Mouse (Mus musculus) forebrain, embryonic 16.5 days (tissue): ENCODE measurements at regions not wholly inside any gene's neighbourhood (a gene's known extent, or its start where the extent isn't known, plus 50 kb on each side); places are given as distances from the start of the nearest gene placed in this dataset.
"Not testable (repeated sequence)": the region's sequence is repeated elsewhere in the genome, so short reads cannot be mapped to it uniquely, and the experiment has no call there.

Source experiments
- ATAC-seq: fragments of 200-750 bp; cut with Nextera tagmentation; 2 replicates; pipeline ENCODE4 v1.8.0; 2017; ENCODE audit warnings: mild to moderate bottlenecking, moderate library complexity
- H3K27ac ChIP-seq: fragments of 300-500 bp; sonication (generic); 2 replicates; pipeline ENCODE4 v1.5.1; 2014; ENCODE audit warnings: low read length, control low read depth
- H3K27me3 ChIP-seq: fragments of 300-500 bp; sonication (generic); replicated peaks from 2 replicates; pipeline ENCODE4 v1.6.1; 2014; ENCODE audit warnings: low read length; ENCODE audit not compliant: control insufficient read depth, insufficient read depth
- H3K36me3 ChIP-seq: fragments of 300-500 bp; sonication (generic); 2 replicates; pipeline ENCODE4 v1.6.1; 2014; ENCODE audit not compliant: control insufficient read depth, insufficient read depth
- H3K4me1 ChIP-seq: fragments of 300-500 bp; sonication (generic); replicated peaks from 2 replicates; pipeline ENCODE4 v1.6.1; 2014; ENCODE audit warnings: low read length; ENCODE audit not compliant: control insufficient read depth, insufficient read depth
- H3K4me2 ChIP-seq: fragments of 300-500 bp; sonication (generic); 2 replicates; pipeline ENCODE4 v1.6.1; 2014; ENCODE audit warnings: mild to moderate bottlenecking, low read length, control low read depth
- H3K4me3 ChIP-seq: fragments of 300-500 bp; sonication (generic); replicated peaks from 2 replicates; pipeline ENCODE4 v1.5.1; 2014; ENCODE audit warnings: mild to moderate bottlenecking, low read length, control low read depth
- H3K9ac ChIP-seq: fragments of 300-500 bp; sonication (generic); replicated peaks from 2 replicates; pipeline ENCODE4 v1.6.1; 2014; ENCODE audit warnings: low read depth, low read length, control low read depth
- H3K9me3 ChIP-seq: fragments of 300-500 bp; sonication (generic); 2 replicates; pipeline ENCODE4 v1.6.1; 2016; ENCODE audit warnings: low read length; ENCODE audit not compliant: control insufficient read depth
- WGBS: fragments of 180-500 bp; shearing (Covaris S2); extraction: QIAGEN DNeasy Blood & Tissue Kit; methylation state at CpG from one replicate; pipeline ENCODE4 v1.1.7; 2014; 5-methylcytosine and 5-hydroxymethylcytosine counted together

GRCm38 (mm10) chr3:41504867-41505266 is 50.7 kb upstream of the Jade1 start:
- no peak overlapping the region for H3K4me3 ChIP-seq
- 94% methylated on average over 4 of the region's 4 CpGs for WGBS
- no peak for ATAC-seq

GRCm38 (mm10) chr3:41502161-41502560 is 53.4 kb upstream of the Jade1 start:
- Histone ChIP-seq H3K4me1 (no peaks in the 10 kb centered on the region), H3K27me3 (no peaks in the 10 kb centered on the region), H3K36me3 (no peaks in the 10 kb centered on the region), H3K9ac (no peak overlapping the region), H3K27ac (no peak overlapping the region), H3K4me2 (no peak overlapping the region), H3K9me3 (no peaks in the 10 kb centered on the region), H3K4me3 (no peak overlapping the region)
- WGBS: 92% methylated on average over 3 of the region's 3 CpGs
- ATAC-seq: no peak

More at GRCm38 (mm10) chr3:41504867-41505266, 50.7 kb upstream of the Jade1 start:
- Histone ChIP-seq H3K9ac (no peak overlapping the region), H3K4me2 (no peak overlapping the region), H3K27ac (no peak overlapping the region), H3K27me3 (no peaks in the 10 kb centered on the region), H3K9me3 (no peaks in the 10 kb centered on the region), H3K36me3 (no peaks in the 10 kb centered on the region), H3K4me1 (no peaks in the 10 kb centered on the region)

GRCm38 (mm10) chr3:41501639-41502038 is 53.9 kb upstream of the Jade1 start:
- H3K4me2 ChIP-seq, H3K9me3 ChIP-seq, H3K27me3 ChIP-seq, H3K9ac ChIP-seq, H3K27ac ChIP-seq, H3K4me1 ChIP-seq, H3K4me3 ChIP-seq, ATAC-seq, H3K36me3 ChIP-seq: not testable (repeated sequence)
- 80% methylated on average over 6 of the region's 6 CpGs for WGBS

GRCm38 (mm10) chr3:41501124-41501523 is 54.4 kb upstream of the Jade1 start:
- no peak overlapping the region for H3K4me2 ChIP-seq
- H3K4me3 ChIP-seq: no peak overlapping the region
- H3K36me3 ChIP-seq: no peaks in the 10 kb centered on the region
- WGBS: 82% methylated on average over 6 of the region's 6 CpGs
- no peaks in the 10 kb centered on the region for H3K9me3 ChIP-seq
- H3K27ac ChIP-seq: no peak overlapping the region
- H3K9ac ChIP-seq: no peak overlapping the region
- H3K4me1 ChIP-seq: no peaks in the 10 kb centered on the region
- H3K27me3 ChIP-seq: no peaks in the 10 kb centered on the region
- no peak for ATAC-seq

- no peak overlapping the region for H3K4me2 ChIP-seq
- no peak for ATAC-seq
- no peaks in the 10 kb centered on the region for H3K4me1 ChIP-seq
- WGBS: 89% methylated on average over 2 of the region's 2 CpGs
- no peaks in the 10 kb centered on the region for H3K9me3 ChIP-seq
- no peak overlapping the region for H3K4me3 ChIP-seq
- no peak overlapping the region for H3K27ac ChIP-seq
- no peak overlapping the region for H3K9ac ChIP-seq
- H3K36me3 ChIP-seq: no peaks in the 10 kb centered on the region
- H3K27me3 ChIP-seq: no peaks in the 10 kb centered on the region
Measured at GRCm38 (mm10) chr3:41499680-41500079, 55.9 kb upstream of the Jade1 start.

GRCm38 (mm10) chr3:41498791-41499190 is 56.7 kb upstream of the Jade1 start:
- Histone ChIP-seq H3K27ac (no peak overlapping the region), H3K9me3 (no peaks in the 10 kb centered on the region), H3K4me3 (no peak overlapping the region), H3K9ac (no peak overlapping the region), H3K36me3 (no peaks in the 10 kb centered on the region), H3K4me1 (no peaks in the 10 kb centered on the region), H3K27me3 (no peaks in the 10 kb centered on the region), H3K4me2 (no peak overlapping the region)
- WGBS: 88% methylated on average over 7 of the region's 7 CpGs
- no peak for ATAC-seq

GRCm38 (mm10) chr3:41497771-41498170 is 57.8 kb upstream of the Jade1 start:
- Histone ChIP-seq H3K9me3 (no peaks in the 10 kb centered on the region), H3K9ac (no peak overlapping the region), H3K27ac (no peak overlapping the region), H3K27me3 (no peaks in the 10 kb centered on the region), H3K36me3 (no peaks in the 10 kb centered on the region), H3K4me2 (no peak overlapping the region), H3K4me1 (no peaks in the 10 kb centered on the region), H3K4me3 (no peak overlapping the region)
- WGBS: 86% methylated on average over 8 of the region's 8 CpGs
- no peak for ATAC-seq

GRCm38 (mm10) chr3:41496931-41497710 is 58.4 kb upstream of the Jade1 start:
- no peak overlapping the region for H3K9ac ChIP-seq
- WGBS: 62% methylated on average over 12 of the region's 13 CpGs
- H3K27ac ChIP-seq: no peak overlapping the region
- H3K4me2 ChIP-seq: no peak overlapping the region
- H3K9me3 ChIP-seq: no peaks in the 10 kb centered on the region
- no peak for ATAC-seq
- no peak overlapping the region for H3K4me3 ChIP-seq
- H3K36me3 ChIP-seq: no peaks in the 10 kb centered on the region
- H3K4me1 ChIP-seq: no peaks in the 10 kb centered on the region
- no peaks in the 10 kb centered on the region for H3K27me3 ChIP-seq

GRCm38 (mm10) chr3:41495893-41496292 is 59.6 kb upstream of the Jade1 start:
- no peaks in the 10 kb centered on the region for H3K27me3 ChIP-seq
- no peak overlapping the region for H3K9ac ChIP-seq
- H3K4me1 ChIP-seq: no peaks in the 10 kb centered on the region
- ATAC-seq: no peak
- 93% methylated on average over 3 of the region's 3 CpGs for WGBS
- no peak overlapping the region for H3K4me2 ChIP-seq
- H3K36me3 ChIP-seq: no peaks in the 10 kb centered on the region
- no peaks in the 10 kb centered on the region for H3K9me3 ChIP-seq
- H3K27ac ChIP-seq: no peak overlapping the region
- H3K4me3 ChIP-seq: no peak overlapping the region

GRCm38 (mm10) chr3:41495097-41495496 is 60.4 kb upstream of the Jade1 start:
- 84% methylated on average over 5 of the region's 5 CpGs for WGBS
- Histone ChIP-seq H3K27ac (no peak overlapping the region), H3K9ac (no peak overlapping the region), H3K4me3 (no peak overlapping the region), H3K4me1 (no peaks in the 10 kb centered on the region), H3K36me3 (no peaks in the 10 kb centered on the region), H3K27me3 (no peaks in the 10 kb centered on the region), H3K4me2 (no peak overlapping the region), H3K9me3 (no peaks in the 10 kb centered on the region)
- no peak for ATAC-seq
